In the genomic region with DNA sequence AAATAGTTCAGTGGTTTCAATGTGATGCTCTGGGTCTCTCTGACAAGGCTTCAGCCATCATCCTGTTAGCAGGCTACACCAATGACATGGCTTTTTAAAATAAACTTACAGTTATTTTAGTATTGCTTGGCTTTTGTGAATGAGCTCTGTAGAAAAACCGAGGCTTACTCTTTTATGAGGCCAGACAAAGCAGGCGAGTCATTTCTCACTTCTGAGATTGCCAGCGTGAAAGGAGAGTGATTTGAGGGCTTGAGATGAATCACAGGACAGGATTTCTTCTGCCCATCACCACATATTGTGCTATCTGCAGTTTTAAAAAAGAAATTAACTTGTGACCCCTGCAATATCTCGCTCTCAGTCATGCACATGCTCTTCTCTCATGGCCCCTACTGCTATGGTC, we compare ENCODE assay signal across 15 mouse cellular contexts.
"Had no signal": no experiment of that assay in that cellular context is flagged by ENCODE, and none has a peak within 500 bp of the region (broad histone marks: within the 10 kb centered on the region; RNA-seq: fewer than 3 reads in every experiment).

No protein-coding gene starts in this region.

- DNase-seq: liver, postnatal 0 days; lung, adult 2 months; lung, postnatal 14 days; lung, postnatal 36 days; retina, postnatal 1 day; right cerebral cortex, adult 18-20 months; right cerebral cortex, postnatal 25 days; right cerebral cortex, postnatal 4 days; spleen, adult 18-20 months; thymus, adult 18-20 months; thymus, postnatal 14 days; thymus, postnatal 36 days had no signal

- ATAC-seq: liver, postnatal 0 days; lung, postnatal 0 days; midbrain, embryonic 13.5 days; midbrain, embryonic 15.5 days had no signal
